Mouse (Mus musculus): ENCODE data around the gene Mrpl14. TPM values are rescaled to one million over a fixed set of nuclear protein-coding genes. Genes with fewer than 3 reads are reported as not detected.

Gene Mrpl14
- polyA plus RNA-seq, 1 experiment = 259 TPM

DNA sequence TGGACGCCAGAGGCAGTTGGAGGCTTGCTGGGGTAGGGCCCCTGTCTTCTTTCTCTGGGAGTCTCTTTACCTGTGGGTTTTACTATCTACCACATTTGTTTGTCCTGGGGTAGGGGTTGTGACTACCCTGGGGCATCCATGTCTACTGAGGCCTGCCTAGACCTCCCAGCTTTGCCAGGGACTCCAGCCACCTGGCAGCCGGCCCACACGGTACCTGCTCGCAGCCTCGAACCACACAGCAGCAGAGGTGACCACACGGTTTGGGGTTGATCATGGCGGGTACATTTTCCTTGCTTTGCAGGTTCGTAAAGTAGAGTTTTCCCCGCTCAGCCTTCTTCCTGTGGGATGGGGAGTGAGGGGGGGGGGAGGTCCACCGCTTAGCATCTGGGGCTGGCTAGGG, 18.6 kb upstream of the Mrpl14 start:
- no peak for TF ChIP-seq MAX (IDR thresholded peaks at IDR 0.05)
- TF ChIP-seq MYOD1 (IDR thresholded peaks at IDR 0.05; ENCODE audit: control insufficient read depth, insufficient read length, low read depth) = no peak
- no peak for TF ChIP-seq CEBPB (IDR thresholded peaks at IDR 0.05; ENCODE audit: low read depth)
- TF ChIP-seq CTCF (IDR thresholded peaks at IDR 0.05; ENCODE audit: control insufficient read depth, insufficient read depth, insufficient read length) = no peak
- TF ChIP-seq MYOG (IDR thresholded peaks at IDR 0.05; ENCODE audit: control insufficient read depth, extremely low read depth, insufficient read length) = no peak
- no peaks in the 10 kb centered on the region for H3K79me3 ChIP-seq (ENCODE audit: low read depth)
- H3K27me3 ChIP-seq (ENCODE audit: control insufficient read depth, insufficient read depth, insufficient read length) = no peaks in the 10 kb centered on the region
- peaks cover 44% of the 10 kb centered on the region for H3K36me3 ChIP-seq (ENCODE audit: control insufficient read depth, insufficient read depth)
- no peaks in the 10 kb centered on the region for H3K79me2 ChIP-seq (ENCODE audit: control insufficient read depth, insufficient read depth)
- H3K4me3 ChIP-seq (ENCODE audit: insufficient read depth, poor library complexity, severe bottlenecking) = no peak overlapping the region
- no peak overlapping the region for H3ac ChIP-seq (ENCODE audit: control insufficient read depth, insufficient read length, low read depth)

DNA sequence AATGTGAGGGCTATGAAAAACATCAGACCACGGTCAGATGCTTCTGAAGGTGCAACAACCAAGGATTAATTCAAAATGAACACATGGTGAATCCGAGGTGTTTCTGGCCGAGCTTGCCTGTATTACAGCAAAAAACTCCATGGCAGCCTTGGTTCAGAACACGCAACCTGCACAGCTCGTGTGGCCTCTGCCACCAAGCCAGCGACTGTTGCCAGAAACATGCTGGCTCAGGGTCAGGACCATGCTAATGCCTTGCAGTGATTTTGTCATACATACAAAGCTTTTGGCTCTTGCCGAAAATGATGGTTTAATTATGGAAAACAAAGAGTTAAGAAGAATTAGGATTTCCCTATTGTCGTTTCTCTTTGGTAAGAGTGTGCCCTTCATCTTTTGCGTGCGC, 18.1 kb upstream of the Mrpl14 start:
- TF ChIP-seq MAX (IDR thresholded peaks at IDR 0.05) (no peak), FOSL1 (IDR thresholded peaks at IDR 0.05; ENCODE audit: insufficient read depth, low read length, poor library complexity, severe bottlenecking) (no peak), USF1 (IDR thresholded peaks at IDR 0.05; ENCODE audit: low read depth) (no peak)
- Histone ChIP-seq H3K4me3 (ENCODE audit: insufficient read depth, poor library complexity, severe bottlenecking) (no peak overlapping the region), H3K27me3 (ENCODE audit: control insufficient read depth, insufficient read depth, insufficient read length) (no peaks in the 10 kb centered on the region), H3K36me3 (ENCODE audit: control insufficient read depth, insufficient read depth) (peaks cover 46% of the 10 kb centered on the region), H3K79me3 (ENCODE audit: low read depth) (no peaks in the 10 kb centered on the region), H3K79me2 (ENCODE audit: control insufficient read depth, insufficient read depth) (no peaks in the 10 kb centered on the region), H3ac (ENCODE audit: control insufficient read depth, insufficient read length, low read depth) (no peak overlapping the region)

- Histone ChIP-seq H3K79me2 (ENCODE audit: control insufficient read depth, insufficient read depth) (no peaks in the 10 kb centered on the region), H3K27me3 (ENCODE audit: control insufficient read depth, insufficient read depth, insufficient read length) (no peaks in the 10 kb centered on the region), H3K36me3 (ENCODE audit: control insufficient read depth, insufficient read depth) (peaks cover 42% of the 10 kb centered on the region), H3ac (ENCODE audit: control insufficient read depth, insufficient read length, low read depth) (no peak overlapping the region), H3K79me3 (ENCODE audit: low read depth) (no peaks in the 10 kb centered on the region), H3K4me3 (ENCODE audit: insufficient read depth, poor library complexity, severe bottlenecking) (no peak overlapping the region)
- TF ChIP-seq MAX (IDR thresholded peaks at IDR 0.05) = no peak
- TF ChIP-seq CTCF (IDR thresholded peaks at IDR 0.05; ENCODE audit: control insufficient read depth, insufficient read depth, insufficient read length) = no peak
- TF ChIP-seq MYOD1 (IDR thresholded peaks at IDR 0.05; ENCODE audit: control insufficient read depth, insufficient read length, low read depth) = no peak
- TF ChIP-seq CEBPB (IDR thresholded peaks at IDR 0.05; ENCODE audit: low read depth) = no peak
- no peak for TF ChIP-seq MYOG (IDR thresholded peaks at IDR 0.05; ENCODE audit: control insufficient read depth, extremely low read depth, insufficient read length)
- TF ChIP-seq FOSL1 (IDR thresholded peaks at IDR 0.05; ENCODE audit: insufficient read depth, low read length, poor library complexity, severe bottlenecking) = no peak
- TF ChIP-seq USF1 (IDR thresholded peaks at IDR 0.05; ENCODE audit: low read depth) = no peak
Measured at GRCm38 (mm10) chr17:45671821-45672220, 14.3 kb upstream of the Mrpl14 start.

GRCm38 (mm10) chr17:45672598-45672997, 13.5 kb upstream of the Mrpl14 start:
- no peaks in the 10 kb centered on the region for H3K27me3 ChIP-seq (ENCODE audit: control insufficient read depth, insufficient read depth, insufficient read length)
- H3K4me3 ChIP-seq (ENCODE audit: insufficient read depth, poor library complexity, severe bottlenecking) = no peak overlapping the region
- H3ac ChIP-seq (ENCODE audit: control insufficient read depth, insufficient read length, low read depth) = no peak overlapping the region
- TF ChIP-seq USF1 (IDR thresholded peaks at IDR 0.05; ENCODE audit: low read depth) = no peak
- TF ChIP-seq FOSL1 (IDR thresholded peaks at IDR 0.05; ENCODE audit: insufficient read depth, low read length, poor library complexity, severe bottlenecking) = no peak
- TF ChIP-seq MAX (IDR thresholded peaks at IDR 0.05) = no peak
- no peak for TF ChIP-seq MYOD1 (IDR thresholded peaks at IDR 0.05; ENCODE audit: control insufficient read depth, insufficient read length, low read depth)
- TF ChIP-seq CEBPB (IDR thresholded peaks at IDR 0.05; ENCODE audit: low read depth) = no peak
- no peak for TF ChIP-seq MYOG (IDR thresholded peaks at IDR 0.05; ENCODE audit: control insufficient read depth, extremely low read depth, insufficient read length)
- no peak for TF ChIP-seq CTCF (IDR thresholded peaks at IDR 0.05; ENCODE audit: control insufficient read depth, insufficient read depth, insufficient read length)
- no peaks in the 10 kb centered on the region for H3K79me3 ChIP-seq (ENCODE audit: low read depth)
- peaks cover 42% of the 10 kb centered on the region for H3K36me3 ChIP-seq (ENCODE audit: control insufficient read depth, insufficient read depth)
- H3K79me2 ChIP-seq (ENCODE audit: control insufficient read depth, insufficient read depth) = no peaks in the 10 kb centered on the region

- Histone ChIP-seq H3K79me3 (ENCODE audit: low read depth) (peaks cover 24% of the 10 kb centered on the region), H3K79me2 (ENCODE audit: control insufficient read depth, insufficient read depth) (peaks cover 45% of the 10 kb centered on the region), H3ac (ENCODE audit: control insufficient read depth, insufficient read length, low read depth) (no peak overlapping the region), H3K27me3 (ENCODE audit: control insufficient read depth, insufficient read depth, insufficient read length) (no peaks in the 10 kb centered on the region), H3K36me3 (ENCODE audit: control insufficient read depth, insufficient read depth) (peaks cover 14% of the 10 kb centered on the region), H3K4me3 (ENCODE audit: insufficient read depth, poor library complexity, severe bottlenecking) (no peak overlapping the region)
- peak; percentile 29 for TF ChIP-seq CTCF (IDR thresholded peaks at IDR 0.05; ENCODE audit: control insufficient read depth, insufficient read depth, insufficient read length)
- TF ChIP-seq CEBPB (IDR thresholded peaks at IDR 0.05; ENCODE audit: low read depth) = no peak
Measured at GRCm38 (mm10) chr17:45678106-45678505, 8.0 kb upstream of the Mrpl14 start.

DNA sequence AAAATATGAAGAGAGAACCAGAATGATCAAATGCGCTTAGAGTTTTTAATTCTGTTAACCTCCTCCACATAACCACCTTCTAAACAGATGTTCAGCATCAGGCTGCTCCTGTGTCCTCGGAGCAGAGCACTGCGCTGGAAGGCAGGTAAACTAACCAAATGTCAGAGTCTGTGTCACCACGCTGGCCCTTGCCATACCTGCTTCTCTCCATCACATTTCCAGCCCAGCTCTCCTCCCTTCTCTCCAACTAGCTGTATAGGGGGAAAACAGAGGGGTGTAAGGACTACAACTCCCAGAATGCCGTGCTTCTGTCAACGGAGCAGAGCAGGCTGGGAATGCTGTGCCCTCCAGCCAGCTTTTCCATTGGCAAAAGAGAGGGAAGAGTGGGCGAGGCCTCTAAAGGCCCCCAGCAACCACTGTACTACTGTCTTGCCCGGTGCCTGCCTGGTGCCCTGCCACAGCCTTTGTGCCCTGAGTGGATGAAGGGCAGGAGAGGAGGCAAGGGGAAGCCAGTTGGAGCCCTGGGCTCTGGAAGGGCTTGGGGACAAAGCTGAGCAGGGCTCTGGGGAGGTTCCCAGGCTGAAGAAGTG, 5.6 kb upstream of the Mrpl14 start:
- TF ChIP-seq FOSL1 (IDR thresholded peaks at IDR 0.05; ENCODE audit: insufficient read depth, low read length, poor library complexity, severe bottlenecking) (no peak), CTCF (IDR thresholded peaks at IDR 0.05; ENCODE audit: control insufficient read depth, insufficient read depth, insufficient read length) (no peak), USF1 (IDR thresholded peaks at IDR 0.05; ENCODE audit: low read depth) (no peak), MYOG (IDR thresholded peaks at IDR 0.05; ENCODE audit: control insufficient read depth, extremely low read depth, insufficient read length) (no peak), MYOD1 (IDR thresholded peaks at IDR 0.05; ENCODE audit: control insufficient read depth, insufficient read length, low read depth) (no peak), CEBPB (IDR thresholded peaks at IDR 0.05; ENCODE audit: low read depth) (no peak), MAX (IDR thresholded peaks at IDR 0.05) (no peak)
- peaks cover 14% of the 10 kb centered on the region for H3K36me3 ChIP-seq (ENCODE audit: control insufficient read depth, insufficient read depth)

More for the DNA sequence above, 5.6 kb upstream of the Mrpl14 start:
- Histone ChIP-seq H3K27me3 (ENCODE audit: control insufficient read depth, insufficient read depth, insufficient read length) (no peaks in the 10 kb centered on the region), H3K4me3 (ENCODE audit: insufficient read depth, poor library complexity, severe bottlenecking) (no peak overlapping the region), H3ac (ENCODE audit: control insufficient read depth, insufficient read length, low read depth) (no peak overlapping the region), H3K79me2 (ENCODE audit: control insufficient read depth, insufficient read depth) (peaks cover 69% of the 10 kb centered on the region), H3K79me3 (ENCODE audit: low read depth) (peaks cover 46% of the 10 kb centered on the region)

Measured in C2C12 (cell line).